Mouse (Mus musculus) thymus, adult 2 months (tissue): ENCODE results near the gene Tceanc.

Source experiments
- CTCF ChIP-seq: fragments of 200-500 bp; IDR thresholded peaks from 2 replicates; pipeline ENCODE4 v1.5.1; 2012; ENCODE audit warnings: mild to moderate bottlenecking, control low read depth, low read length, moderate library complexity, borderline replicate concordance; ENCODE audit not compliant: control insufficient read depth, poor library complexity, insufficient read depth; ENCODE audit errors: extremely low read depth
- POLR2A ChIP-seq: fragments of 200-500 bp; IDR thresholded peaks from 2 replicates; pipeline ENCODE4 v1.6.1; 2012; ENCODE audit warnings: mild to moderate bottlenecking, low read length, control low read depth, moderate library complexity; ENCODE audit not compliant: control insufficient read depth, poor library complexity, insufficient read depth; ENCODE audit errors: extremely low read depth

DNA sequence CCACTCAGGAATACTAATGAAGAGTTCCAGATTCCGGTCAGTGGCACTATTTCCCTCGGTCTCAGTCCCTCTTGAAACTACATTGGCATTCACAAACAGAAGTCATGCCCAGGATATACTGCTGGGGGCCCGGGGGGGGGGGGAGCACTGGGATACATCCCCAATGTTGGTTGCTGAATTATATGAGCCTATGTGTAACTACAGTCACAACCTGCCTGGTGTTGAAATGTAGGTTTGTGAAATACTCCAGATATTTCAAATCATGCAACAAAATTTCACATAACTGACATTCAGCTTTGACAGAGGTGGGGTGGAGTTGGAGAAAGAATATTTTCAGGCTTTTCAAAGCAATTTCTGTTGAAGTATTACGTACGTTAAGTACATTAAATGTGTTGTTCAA lies 2.4 kb upstream of the Tceanc start:
- TF ChIP-seq POLR2A = no peak
- TF ChIP-seq CTCF = no peak
